Mouse (Mus musculus): ENCODE data around the gene Clcn2. TPM values are rescaled to one million over a fixed set of nuclear protein-coding genes. Genes with fewer than 3 reads are reported as not detected.

The Clcn2 gene
- total RNA-seq (2015) (0.49 and 0.84 TPM in 2 replicates), total RNA-seq (2017) (1.3 and 1.4 TPM in 2 replicates)

DNA sequence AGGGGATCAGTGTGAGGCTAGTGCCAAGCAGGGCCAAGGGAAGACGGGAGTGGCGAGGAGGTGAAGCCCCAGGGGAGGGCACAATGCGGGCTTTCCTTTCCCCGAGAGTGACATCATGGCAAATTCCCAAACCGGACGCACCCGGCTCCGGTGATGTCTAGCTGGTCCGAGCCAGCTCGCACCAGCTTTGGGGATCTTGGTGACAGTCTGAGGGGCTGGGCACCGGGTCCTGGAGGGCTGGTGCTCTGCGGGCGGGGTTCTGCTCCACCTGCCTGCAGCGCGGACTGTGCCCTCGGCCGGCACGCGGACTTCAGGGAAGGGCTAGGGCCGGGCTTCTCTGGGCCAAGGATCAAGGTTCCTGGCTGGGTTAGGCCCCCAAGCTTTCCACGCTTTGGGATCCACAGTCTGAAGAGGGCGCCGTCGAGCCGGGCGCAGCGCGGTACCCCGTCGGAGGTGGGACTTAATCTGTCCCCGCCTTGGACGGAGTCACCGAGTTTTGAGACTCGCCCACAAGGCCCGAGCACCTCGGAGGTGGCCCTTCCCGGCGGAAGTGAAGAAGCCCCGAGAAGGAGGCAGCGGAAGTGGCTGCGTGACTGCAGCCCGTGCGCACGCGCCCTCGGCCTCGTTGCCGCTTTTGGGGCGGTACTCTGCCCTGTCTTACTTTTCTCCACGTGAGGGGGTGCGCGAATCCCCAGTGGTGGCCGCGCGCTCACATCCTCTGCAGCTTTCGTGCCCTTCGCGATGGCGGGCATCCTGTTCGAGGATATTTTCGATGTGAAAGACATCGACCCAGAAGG is at the start of gene Clcn2, which contains the start of gene Polr2h:
TSS of gene Clcn2 (minus strand) at position 566 of the 797 bp plus-strand sequence.
TSS of gene Polr2h (plus strand) at position 485 of the 797 bp plus-strand sequence.
- ATAC-seq (ENCODE audit: poor library complexity, severe bottlenecking), result peak; percentile 90

DNA sequence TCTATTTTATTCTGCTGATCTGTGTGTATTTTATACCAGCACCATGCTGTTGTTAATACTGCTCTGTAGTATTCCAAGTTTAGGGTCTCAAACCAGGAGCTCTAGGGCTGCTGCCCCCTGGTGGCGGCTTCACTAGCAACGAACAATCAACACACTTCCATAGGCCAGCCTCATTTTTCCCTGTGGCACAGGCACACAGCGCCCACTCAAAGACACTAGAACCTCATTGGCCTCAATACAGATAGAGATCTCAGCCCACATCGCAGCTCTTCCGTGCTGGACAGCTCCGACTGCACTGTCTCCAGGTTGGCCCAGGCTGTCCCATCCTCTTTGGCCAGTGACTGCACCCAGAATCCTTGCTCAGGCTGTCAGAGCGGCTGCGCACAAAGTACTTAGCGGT is 47.7 kb upstream of the Clcn2 start:
- peak; percentile 54 for ATAC-seq (ENCODE audit: poor library complexity, severe bottlenecking)

- no peak for ATAC-seq (ENCODE audit: poor library complexity, severe bottlenecking)
Observed at GRCm38 (mm10) chr16:20761681-20762080, 44.1 kb upstream of the Clcn2 start.

GRCm38 (mm10) chr16:20757385-20757784 is 39.8 kb upstream of the Clcn2 start:
- 0 out of 2 replicates have a peak, but pooled peaks have one; percentile 24 for ATAC-seq (ENCODE audit: poor library complexity, severe bottlenecking)

DNA sequence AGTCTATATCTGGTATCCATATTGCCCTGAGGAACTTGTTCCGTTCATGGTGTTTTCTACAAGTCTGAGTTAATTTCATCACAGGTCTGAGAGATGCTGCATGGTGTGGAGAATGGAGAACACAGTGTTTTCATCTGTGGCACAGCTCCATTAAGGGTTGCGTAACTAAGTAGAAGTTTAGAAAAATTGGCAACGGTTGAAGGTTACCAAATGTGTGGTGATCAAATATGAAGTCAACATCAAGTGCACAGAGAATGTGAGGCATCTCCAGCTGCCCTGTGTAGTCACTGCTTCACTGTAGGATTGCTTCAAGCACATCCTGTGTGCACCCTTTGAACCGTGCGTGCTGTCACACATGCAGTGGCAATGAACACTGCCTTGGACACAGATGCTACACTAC is 38.5 kb upstream of the Clcn2 start:
- 0 out of 2 replicates have a peak, but pooled peaks have one; percentile 35 for ATAC-seq (ENCODE audit: poor library complexity, severe bottlenecking)

DNA sequence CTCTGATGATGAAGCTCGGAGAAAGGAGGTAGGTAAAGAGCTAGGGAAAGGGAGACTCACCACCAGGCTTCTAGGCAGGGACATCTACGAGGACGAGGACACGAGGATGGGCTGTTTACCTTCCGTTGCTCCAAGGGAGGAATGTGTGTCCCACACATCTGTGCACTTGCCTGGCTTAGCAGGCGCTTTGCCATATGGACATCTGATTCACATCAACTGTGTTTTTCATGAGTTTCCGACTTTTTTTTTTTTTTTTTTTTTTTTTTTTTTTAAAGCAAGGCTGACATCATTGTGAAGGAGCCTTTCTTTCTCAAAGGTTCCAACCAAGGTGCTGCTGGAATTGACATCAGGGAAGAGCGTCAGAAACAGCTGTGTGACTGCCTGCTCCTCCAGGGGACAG is 33.0 kb upstream of the Clcn2 start:
- no peak for ATAC-seq (ENCODE audit: poor library complexity, severe bottlenecking)

GRCm38 (mm10) chr16:20746641-20747040 is 29.1 kb upstream of the Clcn2 start:
- no peak for ATAC-seq (ENCODE audit: poor library complexity, severe bottlenecking)

GRCm38 (mm10) chr16:20739845-20740244 is 22.3 kb upstream of the Clcn2 start:
- ATAC-seq (ENCODE audit: poor library complexity, severe bottlenecking), result no peak

DNA sequence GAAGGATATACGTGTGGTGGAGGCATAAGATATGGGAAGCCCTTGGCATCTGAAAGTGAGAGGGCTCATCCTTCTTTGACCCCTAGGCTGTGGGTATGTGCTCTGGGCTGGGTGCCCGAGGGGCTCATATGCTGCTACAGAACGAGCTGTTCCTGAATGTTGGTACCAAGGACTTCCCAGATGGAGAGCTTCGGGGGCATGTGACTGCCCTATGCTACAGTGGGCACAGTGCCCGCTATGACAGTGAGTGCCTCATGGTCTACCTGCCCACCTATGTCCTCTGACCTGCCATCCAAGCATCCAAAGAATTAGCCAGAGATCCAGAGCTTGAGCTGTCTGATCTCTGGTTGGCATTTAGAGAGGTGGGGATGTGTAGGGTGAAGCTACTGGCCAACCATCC is 19.3 kb upstream of the Clcn2 start:
- ATAC-seq (ENCODE audit: poor library complexity, severe bottlenecking), result no peak

- ATAC-seq (ENCODE audit: poor library complexity, severe bottlenecking), result no peak
Observed at GRCm38 (mm10) chr16:20736168-20736567, 18.6 kb upstream of the Clcn2 start.

DNA sequence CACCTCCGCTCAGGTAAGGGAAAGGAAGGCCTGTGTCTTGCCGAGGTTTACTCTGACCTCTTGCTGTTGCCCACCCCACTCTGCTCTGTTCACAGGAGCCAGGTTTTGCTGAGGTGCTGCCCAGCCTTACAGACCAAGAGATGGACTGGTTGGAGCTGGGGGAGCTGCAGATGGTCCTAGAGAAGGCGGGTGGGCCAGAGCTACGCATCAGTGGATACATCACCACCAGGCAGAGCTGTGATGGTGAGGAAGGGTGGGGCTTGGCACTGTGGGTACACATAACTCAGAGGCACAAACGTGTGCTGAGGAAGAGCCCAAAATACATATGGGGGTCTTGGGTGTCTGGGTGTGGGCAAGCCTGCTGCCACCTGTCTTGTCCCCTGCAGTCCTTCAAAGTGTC is 18.1 kb upstream of the Clcn2 start:
- ATAC-seq (ENCODE audit: poor library complexity, severe bottlenecking), result no peak

DNA sequence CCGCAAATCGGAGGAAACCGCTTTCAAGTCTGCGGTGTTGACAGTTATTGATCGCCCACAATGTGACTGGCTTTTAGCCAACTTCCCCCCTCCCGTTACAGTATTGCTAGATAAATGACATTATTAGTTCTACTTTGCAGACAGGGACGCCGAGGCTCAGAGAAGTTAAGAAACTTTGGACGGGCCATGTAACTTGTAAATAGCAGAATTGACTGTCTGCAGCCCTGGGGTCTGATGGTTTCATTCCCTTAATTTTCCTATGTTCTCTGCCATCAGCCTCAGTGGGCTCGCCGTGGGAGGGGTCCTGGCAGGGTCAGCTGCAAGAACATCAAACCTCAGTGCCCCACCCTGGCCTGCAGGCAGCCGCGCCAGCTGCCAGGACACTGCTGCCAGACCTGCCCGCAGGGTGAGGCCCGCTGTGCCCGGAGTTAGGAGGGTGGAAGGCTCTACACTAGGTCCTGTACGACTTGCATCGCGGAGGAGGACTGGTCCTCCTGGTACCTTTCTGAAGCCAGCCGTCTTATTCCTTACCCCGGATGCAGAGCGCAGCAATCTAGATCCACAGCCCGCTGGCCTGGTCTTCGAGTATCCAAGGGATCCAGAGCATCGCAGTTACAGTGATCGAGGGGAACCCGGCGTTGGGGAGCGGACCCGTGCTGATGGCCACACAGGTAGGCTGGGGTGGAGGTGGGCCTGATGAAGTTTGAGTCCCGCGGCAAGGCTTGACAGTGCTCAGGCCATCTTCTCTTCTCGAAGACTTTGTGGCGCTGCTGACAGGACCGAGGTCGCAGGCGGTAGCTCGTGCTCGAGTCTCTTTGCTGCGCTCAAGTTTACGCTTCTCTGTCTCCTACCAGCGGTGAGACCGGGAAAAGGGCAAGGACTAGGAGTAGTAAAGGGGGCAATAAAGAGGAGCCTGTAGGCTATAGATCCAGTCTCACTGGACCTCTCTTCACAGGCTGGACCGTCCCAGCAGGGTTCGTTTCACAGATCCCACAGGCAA is 16.5 kb upstream of the Clcn2 start, which contains the start of gene Thpo:
TSS of gene Thpo (minus strand) at position 781 of the 1,000 bp plus-strand sequence.
- no peak for ATAC-seq (ENCODE audit: poor library complexity, severe bottlenecking)

GRCm38 (mm10) chr16:20732925-20733730 is 15.6 kb upstream of the Clcn2 start, which contains the start of gene Chrd:
Chrd (plus strand) TSS chr16:20733127.
- 0 out of 2 replicates have a peak, but pooled peaks have one; percentile 19 for ATAC-seq (ENCODE audit: poor library complexity, severe bottlenecking)

GRCm38 (mm10) chr16:20732251-20732924 is 14.8 kb upstream of the Clcn2 start:
- ATAC-seq (ENCODE audit: poor library complexity, severe bottlenecking), result no peak

- ATAC-seq (ENCODE audit: poor library complexity, severe bottlenecking), result no peak
Observed at GRCm38 (mm10) chr16:20731688-20732087, 14.1 kb upstream of the Clcn2 start.

DNA sequence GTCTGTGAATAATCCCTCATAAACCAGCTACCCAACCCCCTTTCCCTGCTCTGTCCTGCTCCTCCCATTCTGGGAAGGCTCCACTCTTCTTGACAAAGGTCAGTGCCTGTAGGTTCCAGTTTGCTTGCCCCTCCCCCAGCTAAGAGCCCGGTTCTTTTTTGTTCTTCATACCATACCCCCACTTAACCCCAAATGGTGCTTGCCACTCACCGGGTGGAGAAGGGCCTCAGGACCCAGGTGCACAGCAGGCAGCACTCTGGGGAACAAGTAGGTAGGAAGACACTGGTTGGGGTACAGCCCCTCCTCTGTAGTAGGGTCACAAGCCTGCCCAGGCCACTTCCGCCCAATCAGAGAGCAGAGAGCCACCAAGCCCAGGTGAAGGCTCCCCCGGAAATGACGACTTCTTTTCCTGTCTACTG is 12.8 kb upstream of the Clcn2 start:
- ATAC-seq (ENCODE audit: poor library complexity, severe bottlenecking), result no peak

GRCm38 (mm10) chr16:20726384-20726783 is 8.8 kb upstream of the Clcn2 start:
- no peak for ATAC-seq (ENCODE audit: poor library complexity, severe bottlenecking)

DNA sequence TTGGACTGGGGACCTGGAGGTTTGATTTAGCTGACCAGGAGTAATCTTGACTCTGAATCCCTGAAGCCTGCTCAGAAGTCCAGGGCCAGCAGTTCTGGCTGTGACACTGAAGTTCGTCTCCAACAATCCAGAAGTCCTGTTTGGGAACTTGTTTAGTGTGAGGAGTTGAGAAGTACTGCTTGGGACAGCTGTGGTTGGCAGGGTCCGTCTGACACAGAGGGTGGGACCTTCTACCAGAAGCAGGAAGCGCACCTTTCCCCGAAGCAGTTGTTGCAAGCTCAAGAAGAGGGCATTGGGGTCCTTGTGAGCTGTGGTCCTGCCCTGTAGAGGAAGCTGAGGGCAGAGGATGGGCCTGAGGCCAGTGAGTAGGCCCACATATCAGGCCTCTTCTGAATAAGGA is 8.2 kb upstream of the Clcn2 start:
- no peak for ATAC-seq (ENCODE audit: poor library complexity, severe bottlenecking)

GRCm38 (mm10) chr16:20725321-20725720 is 7.8 kb upstream of the Clcn2 start:
- ATAC-seq (ENCODE audit: poor library complexity, severe bottlenecking), result no peak

GRCm38 (mm10) chr16:20724338-20724748 is 6.8 kb upstream of the Clcn2 start:
- ATAC-seq (ENCODE audit: poor library complexity, severe bottlenecking), result peak; percentile 99
